Mouse (Mus musculus) spleen, adult 2 months (tissue): ENCODE measurements around the gene Tepp. TPM values are rescaled to one million over a fixed set of nuclear protein-coding genes. Genes with fewer than 3 reads are reported as not detected.

Experiments used
- DNase-seq, 2 experiments: peaks; one replicate each; pipeline versions ENCODE4 v3.0.0 to v3.0.0-alpha.2; 2012 to 2021; ENCODE audit warnings: low spot score in 2 of 2, low read depth in 1 of 2
- H3K27ac ChIP-seq: fragments of 200-500 bp; 2 replicates; pipeline ENCODE4 v1.5.1; 2012; ENCODE audit warnings: low read length, inconsistent platforms; ENCODE audit not compliant: insufficient read depth
- H3K27me3 ChIP-seq: fragments of 200-500 bp; 2 replicates; pipeline ENCODE4 v1.6.1; 2012; ENCODE audit warnings: mild to moderate bottlenecking, moderate library complexity, low read length, inconsistent platforms; ENCODE audit not compliant: control insufficient read depth, insufficient read depth
- H3K36me3 ChIP-seq: fragments of 200-500 bp; 2 replicates; pipeline ENCODE4 v1.6.1; 2012; ENCODE audit warnings: mild to moderate bottlenecking, low read length, inconsistent platforms; ENCODE audit not compliant: control insufficient read depth, insufficient read depth
- H3K4me1 ChIP-seq: fragments of 200-500 bp; 2 replicates; pipeline ENCODE4 v1.6.1; 2011; ENCODE audit warnings: inconsistent platforms; ENCODE audit not compliant: control insufficient read depth, insufficient read depth, insufficient read length
- H3K4me3 ChIP-seq: fragments of 200-500 bp; 2 replicates; pipeline ENCODE4 v1.5.1; 2011; ENCODE audit warnings: mild to moderate bottlenecking, inconsistent platforms; ENCODE audit not compliant: insufficient read depth, insufficient read length; ENCODE audit errors: extremely low read depth
- CTCF ChIP-seq: fragments of 200-500 bp; IDR thresholded peaks from 2 replicates; pipeline ENCODE4 v1.5.1; 2011; ENCODE audit warnings: mild to moderate bottlenecking, inconsistent platforms; ENCODE audit not compliant: insufficient read depth, insufficient read length, insufficient replicate concordance; ENCODE audit errors: extremely low read depth
- POLR2A ChIP-seq: fragments of 200-500 bp; IDR thresholded peaks from 2 replicates; pipeline ENCODE4 v1.6.1; 2011; ENCODE audit warnings: low read depth, low read length, inconsistent platforms
- WGBS: fragments of 180-500 bp; shearing (Covaris S2); methylation state at CpG from one replicate; pipeline ENCODE4 v1.1.7; 2018; 5-methylcytosine and 5-hydroxymethylcytosine counted together
- polyA plus RNA-seq: library from polyadenylated mRNA; depleted of rRNA; stranded (reverse); fragments of >200 nt; gene quantifications from 2 replicates; pipeline ENCODE4 v1.2.3, GENCODE M21; 2012

Gene Tepp
- polyA plus RNA-seq, 1 experiment, result 0.39 TPM

DNA sequence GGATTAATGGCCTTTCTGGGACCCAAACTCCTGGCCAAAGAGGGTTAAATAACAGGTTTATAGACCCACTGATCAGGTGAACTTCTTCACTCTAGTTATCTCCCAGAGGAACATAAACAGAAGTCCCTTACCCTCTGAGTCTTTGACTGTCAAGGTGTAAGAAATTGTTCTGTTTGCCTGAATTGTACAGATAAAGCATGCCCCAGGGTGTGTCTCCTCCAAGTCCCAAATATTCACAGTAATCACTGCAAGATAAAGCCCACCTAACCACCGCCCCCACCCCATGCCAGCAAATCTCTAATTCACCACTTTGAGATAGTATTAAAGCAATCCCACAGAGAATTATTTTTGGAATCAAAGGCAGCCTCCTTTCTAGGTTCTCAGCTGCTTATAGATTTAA, 20.0 kb downstream of the Tepp start:
- no peaks in the 10 kb centered on the region for H3K27me3 ChIP-seq
- TF ChIP-seq CTCF (no peak), POLR2A (no peak)
- no peak for DNase-seq
- H3K36me3 ChIP-seq, result peaks cover 34% of the 10 kb centered on the region
- WGBS, result 73% methylated on average over 1 of the region's 1 CpGs
- H3K27ac ChIP-seq, result no peak overlapping the region
- peaks cover 7% of the 10 kb centered on the region for H3K4me1 ChIP-seq
- no peak overlapping the region for H3K4me3 ChIP-seq

DNA sequence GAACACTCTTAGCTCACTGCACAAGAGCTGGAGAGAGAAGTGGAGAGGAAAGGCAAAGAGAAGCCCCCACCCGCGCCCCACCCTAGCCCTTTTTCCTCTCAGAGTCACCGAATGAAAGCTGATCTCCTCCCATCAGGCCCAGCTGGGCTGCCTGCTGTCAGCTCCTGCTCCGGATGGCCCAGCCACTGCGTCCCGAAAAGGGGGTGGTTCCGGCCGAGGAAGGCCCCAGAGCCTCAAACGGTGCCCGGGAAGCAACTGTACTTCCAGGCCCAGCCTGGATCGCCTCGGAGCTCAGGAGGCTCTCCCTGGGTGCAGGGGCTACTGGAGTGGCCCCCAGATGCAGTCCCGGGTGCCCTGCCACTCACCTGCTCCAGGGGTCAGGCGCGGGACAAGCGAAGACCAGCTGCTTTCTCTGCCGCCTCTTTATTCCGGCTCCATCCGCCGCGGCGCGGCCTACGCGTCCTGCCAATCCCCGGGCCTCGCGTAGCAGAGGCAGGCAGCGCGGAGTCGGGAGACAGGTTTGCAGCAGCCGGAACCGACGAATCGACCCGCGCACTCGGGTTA, 20.9 kb downstream of the Tepp start:
- under 1% methylated on average over 38 of the region's 38 CpGs for WGBS
- TF ChIP-seq CTCF (no peak), POLR2A (no peak)
- Histone ChIP-seq H3K4me3 (peak overlapping the region; percentile 90), H3K27me3 (no peaks in the 10 kb centered on the region), H3K4me1 (peaks cover 7% of the 10 kb centered on the region), H3K27ac (peak overlapping the region; percentile 100), H3K36me3 (peaks cover 32% of the 10 kb centered on the region)
- peak in 1 of 2 experiments; percentile 63 for DNase-seq

DNA sequence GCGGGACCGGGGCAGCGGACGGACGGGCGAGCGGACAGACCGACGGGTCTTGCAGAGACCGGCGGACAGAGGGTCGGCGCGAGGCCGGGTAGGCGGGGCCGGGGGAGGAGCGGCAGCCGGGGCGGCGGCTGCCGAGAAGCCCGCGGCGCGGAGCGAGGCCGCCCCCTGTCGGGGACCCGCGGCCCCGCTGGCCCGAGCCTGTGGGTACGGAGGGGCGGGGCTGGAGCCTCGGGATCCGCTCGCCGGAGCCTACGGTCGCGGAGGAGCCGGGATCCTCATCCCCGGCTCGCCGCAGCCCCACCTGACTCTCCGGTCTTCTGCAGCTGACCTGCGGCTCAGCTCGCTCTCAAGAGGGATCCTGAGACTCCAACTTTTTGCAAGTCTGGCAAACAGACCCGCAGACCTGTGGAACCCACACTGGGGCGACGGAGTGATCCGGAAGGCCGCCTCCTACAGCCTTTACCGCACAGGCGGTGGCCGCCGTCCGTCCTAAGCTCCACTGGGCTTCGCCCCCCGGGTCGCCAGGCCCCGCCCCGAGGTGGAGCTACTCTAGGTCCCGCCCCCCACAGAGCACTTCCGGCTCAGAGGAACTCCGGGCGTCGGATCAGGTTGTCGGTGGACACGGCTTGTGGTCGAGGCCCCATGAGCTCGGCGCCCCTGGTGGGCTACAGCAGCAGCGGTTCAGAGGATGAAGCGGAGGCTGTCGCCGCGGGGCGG, 21.5 kb downstream of the Tepp start, which contains the start of the genes Zfp319 and Usb1:
TSS of gene Zfp319 (minus strand) at position 231 of the 717 bp plus-strand sequence.
TSS of gene Usb1 (plus strand) at position 565 of the 717 bp plus-strand sequence.
- Histone ChIP-seq H3K36me3 (peaks cover 27% of the 10 kb centered on the region), H3K27me3 (no peaks in the 10 kb centered on the region), H3K27ac (peak within 1 kb of the TSS; percentile 100), H3K4me1 (peaks cover 7% of the 10 kb centered on the region), H3K4me3 (peak within 1 kb of the TSS; percentile 90)
- under 1% methylated on average over 77 of the region's 80 CpGs for WGBS
- peak; percentile 66 for TF ChIP-seq CTCF
- peak; percentile 31; the same call in 1 of the 2 replicates for TF ChIP-seq POLR2A
- DNase-seq, result peak; percentile 84 to 92

DNA sequence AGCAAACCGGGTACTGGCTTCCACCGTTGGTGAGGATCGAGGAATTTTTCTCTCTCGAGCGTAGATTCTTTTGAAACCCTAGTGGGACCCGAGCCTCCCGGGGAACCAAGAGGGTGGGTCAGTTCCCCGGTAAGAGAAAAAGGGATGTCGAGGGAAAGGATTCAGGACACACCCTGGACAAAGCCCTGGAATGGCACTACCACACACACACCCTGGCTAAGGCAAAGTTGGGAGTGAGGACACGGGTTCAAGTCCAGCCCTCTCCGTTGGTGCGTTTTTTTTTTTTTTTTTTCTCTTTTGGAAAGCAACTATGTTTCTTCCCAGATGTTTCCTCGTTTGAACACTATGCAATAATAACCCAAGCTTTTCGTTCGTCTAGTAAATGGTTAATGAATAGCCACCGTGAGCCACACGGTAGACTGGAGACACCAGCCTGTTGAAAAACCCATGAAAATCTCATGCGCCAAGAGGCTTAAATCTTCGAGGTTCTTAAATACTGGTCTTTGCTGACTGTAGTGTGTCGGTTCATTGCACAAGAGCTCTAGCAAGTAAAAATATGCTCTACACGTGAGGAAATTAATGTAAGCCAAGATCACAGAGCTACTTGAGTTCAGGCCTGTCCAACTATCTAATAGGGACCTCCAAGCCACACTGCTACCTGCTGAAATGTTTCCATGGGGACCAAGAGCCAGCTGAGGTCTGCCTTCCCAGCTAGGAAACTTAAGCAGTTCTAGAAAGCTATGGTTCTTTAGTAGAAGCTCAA, 22.3 kb downstream of the Tepp start:
- H3K27me3 ChIP-seq, result no peaks in the 10 kb centered on the region
- H3K27ac ChIP-seq, result peak overlapping the region; percentile 100
- peak overlapping the region; percentile 90 for H3K4me3 ChIP-seq
- 23% methylated on average over 21 of the region's 21 CpGs for WGBS
- H3K4me1 ChIP-seq, result peaks cover 7% of the 10 kb centered on the region
- peaks cover 20% of the 10 kb centered on the region for H3K36me3 ChIP-seq
- no peak for DNase-seq
- no peak for TF ChIP-seq CTCF
- TF ChIP-seq POLR2A, result no peak

DNA sequence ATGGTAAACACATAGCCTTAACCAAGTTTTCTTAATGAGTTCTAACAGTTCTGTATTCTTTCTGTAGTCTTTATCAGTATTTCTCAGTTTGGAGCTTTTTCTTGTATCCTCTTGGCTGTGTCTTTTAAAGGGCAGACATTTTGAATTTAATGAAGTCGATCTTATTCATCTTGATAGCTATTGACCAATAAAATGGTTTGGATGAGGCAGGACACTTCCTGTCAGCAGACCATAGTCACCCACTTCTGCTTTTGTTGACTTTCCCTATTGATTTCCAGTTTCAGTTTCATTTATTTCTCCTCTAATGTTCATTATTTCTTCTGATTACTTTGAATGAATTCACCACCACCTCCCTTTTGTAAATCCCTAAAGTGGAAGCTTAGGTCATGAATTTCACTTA, 25.3 kb downstream of the Tepp start:
- Histone ChIP-seq H3K4me1 (peaks cover 5% of the 10 kb centered on the region; the same call in 1 of the 2 replicates), H3K4me3 (no peak overlapping the region), H3K36me3 (peaks cover 15% of the 10 kb centered on the region), H3K27me3 (no peaks in the 10 kb centered on the region), H3K27ac (no peak overlapping the region)
- 21% methylated on average over 1 of the region's 1 CpGs for WGBS
- peak in 1 of 2 experiments; percentile 25 for DNase-seq
- TF ChIP-seq POLR2A (no peak), CTCF (no peak)

DNA sequence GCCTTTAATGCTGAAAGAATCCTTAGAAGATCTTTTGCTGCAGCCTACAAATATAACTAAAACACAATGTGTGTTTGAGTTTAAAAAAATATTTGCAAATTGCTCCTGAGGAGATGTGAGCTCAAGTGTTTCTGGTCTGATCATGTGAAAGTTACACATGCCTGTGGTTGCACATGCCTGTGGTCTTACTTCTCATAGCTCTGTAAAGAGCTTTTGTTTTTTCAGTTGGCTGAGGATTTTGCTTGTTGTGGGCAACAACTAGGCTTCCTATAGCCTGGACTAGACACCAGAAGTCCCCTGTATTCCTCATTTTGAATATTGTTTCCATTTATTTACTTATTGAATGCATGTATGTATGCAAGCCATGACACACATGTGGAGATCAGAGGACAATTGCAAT, 26.0 kb downstream of the Tepp start:
- no peak overlapping the region for H3K27ac ChIP-seq
- H3K4me1 ChIP-seq, result 0 out of 2 replicates have a peak, but pooled peaks cover 2% of the 10 kb centered on the region
- no peak for DNase-seq
- H3K36me3 ChIP-seq, result peaks cover 17% of the 10 kb centered on the region
- no peaks in the 10 kb centered on the region for H3K27me3 ChIP-seq
- H3K4me3 ChIP-seq, result no peak overlapping the region
- TF ChIP-seq POLR2A, result no peak
- no peak for TF ChIP-seq CTCF
